Mouse (Mus musculus) G1E (cell line): Measurements from ENCODE around the gene Rabl2.

Experiments used
- CTCF ChIP-seq: IDR thresholded peaks from 2 replicates; pipeline ENCODE4 v1.5.1; 2012; ENCODE audit warnings: low read depth, low read length, inconsistent platforms, mixed read lengths
- GATA1 ChIP-seq: IDR thresholded peaks from 2 replicates; pipeline ENCODE4 v1.6.1; 2012; ENCODE audit warnings: borderline replicate concordance, low read length, inconsistent platforms, mixed read lengths

- no peak for TF ChIP-seq CTCF
- no peak for TF ChIP-seq GATA1
Measured at GRCm38 (mm10) chr15:89551733-89552132, 40.0 kb downstream of the Rabl2 start.
